Mouse (Mus musculus): ENCODE results near the gene Sidt1. TPM values are rescaled to one million over a fixed set of nuclear protein-coding genes. Genes with fewer than 3 reads are reported as not detected.

Sidt1 gene
- total RNA-seq (2012; rRNA removed) (not detected in 2 replicates), polyA plus RNA-seq (2012; ENCODE audit: insufficient read depth in 1 of 2, insufficient read length in 2 of 2, low read depth in 1 of 2, low replicate concordance in 2 of 2, missing spikeins in 1 of 2) (not detected)

- H3K9me3 ChIP-seq (replicated peaks; ENCODE audit: insufficient read depth, low read length), result no peaks in the 10 kb centered on the region
- no peak within 1 kb of the TSS for H3K9ac ChIP-seq (ENCODE audit: control insufficient read depth, low read depth, low read length, poor library complexity, severe bottlenecking)
- H3K27me3 ChIP-seq (ENCODE audit: control insufficient read depth in 1 of 2, insufficient read depth in 2 of 2, low read length in 2 of 2), result no peaks in the 10 kb centered on the region; a peak in 1 of 4 replicates
- no peak for TF ChIP-seq CHD2 (IDR thresholded peaks at IDR 0.05; ENCODE audit: low read length)
- H3K36me3 ChIP-seq (ENCODE audit: control insufficient read depth in 1 of 2, insufficient read depth in 2 of 2, low read length in 2 of 2), result no peaks in the 10 kb centered on the region
- no peak within 1 kb of the TSS for H3K27ac ChIP-seq (ENCODE audit: control insufficient read depth, low read depth, low read length)
- no peak within 1 kb of the TSS for H3K4me3 ChIP-seq (ENCODE audit: control insufficient read depth in 1 of 2, insufficient read depth in 1 of 2, low read depth in 2 of 2, low read length in 2 of 2)
- no peak for DNase-seq (ENCODE audit: low read depth, low spot score)
- no peaks in the 10 kb centered on the region for H3K4me1 ChIP-seq (ENCODE audit: control insufficient read depth in 1 of 2, insufficient read depth in 2 of 2, low read length in 2 of 2)
- H3K79me2 ChIP-seq (ENCODE audit: control insufficient read depth, insufficient read depth, low read length, poor library complexity), result no peaks in the 10 kb centered on the region
Observed at GRCm38 (mm10) chr16:44332861-44333284, at the start of gene Sidt1. Gene Sidt1, minus strand, starts transcription at chr16:44333196.

- Histone ChIP-seq H3K9me3 (replicated peaks; ENCODE audit: insufficient read depth, low read length) (no peaks in the 10 kb centered on the region), H3K27me3 (ENCODE audit: control insufficient read depth in 1 of 2, insufficient read depth in 2 of 2, low read length in 2 of 2) (no peaks in the 10 kb centered on the region), H3K4me1 (ENCODE audit: control insufficient read depth in 1 of 2, insufficient read depth in 2 of 2, low read length in 2 of 2) (no peaks in the 10 kb centered on the region; a peak in 2 of 4 replicates), H3K27ac (ENCODE audit: control insufficient read depth, low read depth, low read length) (no peak overlapping the region), H3K4me3 (ENCODE audit: control insufficient read depth in 1 of 2, insufficient read depth in 1 of 2, low read depth in 2 of 2, low read length in 2 of 2) (no peak overlapping the region), H3K79me2 (ENCODE audit: control insufficient read depth, insufficient read depth, low read length, poor library complexity) (no peaks in the 10 kb centered on the region), H3K36me3 (ENCODE audit: control insufficient read depth in 1 of 2, insufficient read depth in 2 of 2, low read length in 2 of 2) (peaks cover 2 to 3% of the 10 kb centered on the region in 2 experiments; a peak in 2 of 4 replicates), H3K9ac (ENCODE audit: control insufficient read depth, low read depth, low read length, poor library complexity, severe bottlenecking) (no peak overlapping the region)
- no peak for DNase-seq (ENCODE audit: low read depth, low spot score)
- TF ChIP-seq BHLHE40 (IDR thresholded peaks at IDR 0.05; ENCODE audit: borderline replicate concordance, low read depth, low read length), result no peak
- TF ChIP-seq JUND (IDR thresholded peaks at IDR 0.05; ENCODE audit: low read depth, low read length), result no peak
- TF ChIP-seq MAZ (IDR thresholded peaks at IDR 0.05; ENCODE audit: low read depth, low read length), result no peak
- no peak for TF ChIP-seq MAX (IDR thresholded peaks at IDR 0.05; ENCODE audit: low read length)
- TF ChIP-seq NRF1 (IDR thresholded peaks at IDR 0.05; ENCODE audit: insufficient read depth, low read depth, low read length, poor library complexity, severe bottlenecking), result no peak
- TF ChIP-seq HCFC1 (IDR thresholded peaks at IDR 0.05; ENCODE audit: low read depth, low read length), result no peak
- no peak for TF ChIP-seq MXI1 (IDR thresholded peaks at IDR 0.05; ENCODE audit: low read depth, low read length)
- no peak for TF ChIP-seq SMC3 (IDR thresholded peaks at IDR 0.05; ENCODE audit: low read depth, low read length)
- no peak for TF ChIP-seq CTCF (IDR thresholded peaks at IDR 0.05 in 2 of 3, conservative IDR thresholded peaks at IDR 0.05 in 1 of 3; ENCODE audit: control insufficient read depth in 1 of 3, insufficient read depth in 1 of 3, low read depth in 2 of 3, low read length in 3 of 3, poor library complexity in 1 of 3, severe bottlenecking in 1 of 3)
- TF ChIP-seq NELFE (IDR thresholded peaks at IDR 0.05; ENCODE audit: low read depth, low read length), result no peak
- no peak for TF ChIP-seq USF1 (IDR thresholded peaks at IDR 0.05; ENCODE audit: low read depth, low read length)
- TF ChIP-seq ZNF384 (IDR thresholded peaks at IDR 0.05; ENCODE audit: low read depth, low read length), result no peak
- no peak for TF ChIP-seq TCF12 (IDR thresholded peaks at IDR 0.05; ENCODE audit: low read depth, low read length)
- no peak for TF ChIP-seq ZMIZ1 (IDR thresholded peaks at IDR 0.05; ENCODE audit: low read depth, low read length)
- no peak for TF ChIP-seq UBTF (IDR thresholded peaks at IDR 0.05; ENCODE audit: borderline replicate concordance, insufficient read depth, low read depth, low read length)
- TF ChIP-seq ZKSCAN1 (IDR thresholded peaks at IDR 0.05; ENCODE audit: low read depth, low read length), result no peak
- TF ChIP-seq EP300 (IDR thresholded peaks at IDR 0.05; ENCODE audit: low read depth in 1 of 2, low read length in 2 of 2), result no peak
- TF ChIP-seq MEF2A (IDR thresholded peaks at IDR 0.05; ENCODE audit: extremely low read depth, insufficient replicate concordance, low read depth, low read length, poor library complexity, severe bottlenecking), result no peak
Observed at GRCm38 (mm10) chr16:44381578-44381977, 48.6 kb upstream of the Sidt1 start.
